Mouse (Mus musculus): Measurements from ENCODE around the gene Enc1.

The Enc1 gene

DNA sequence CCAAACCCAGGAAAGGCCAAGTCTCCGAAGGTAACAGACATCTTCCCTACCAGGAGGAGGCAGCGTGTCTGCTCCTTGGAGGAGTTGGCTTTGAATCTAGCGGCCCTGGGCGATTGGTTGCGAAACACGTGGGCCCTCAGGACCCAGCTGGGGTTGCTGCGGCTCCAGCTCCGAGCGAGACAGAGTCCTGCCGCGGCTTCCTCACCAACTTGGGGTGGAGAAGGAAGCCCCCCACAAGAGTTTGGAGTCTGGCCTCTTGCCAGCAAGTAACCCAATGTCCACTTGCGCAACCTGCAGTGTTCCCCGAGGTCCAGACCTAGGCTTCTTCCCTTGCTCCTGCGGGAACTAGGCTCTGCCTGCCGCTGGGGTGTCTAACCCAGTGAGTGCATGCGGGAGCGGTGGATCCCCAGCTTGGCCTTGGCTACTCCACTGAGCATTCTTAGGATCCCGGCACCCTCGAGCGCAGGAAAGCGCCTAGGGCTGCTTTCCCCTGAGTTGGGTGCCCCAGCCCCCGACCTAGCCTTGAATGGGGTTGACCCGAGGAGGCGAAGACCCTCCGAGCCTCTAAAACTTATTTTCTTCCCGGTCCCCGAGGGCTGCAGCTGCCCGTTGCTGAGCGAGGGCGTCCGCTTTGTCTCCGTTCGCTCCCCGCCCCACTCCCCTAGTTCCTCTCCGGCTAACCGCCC lies 483 bp upstream of the Enc1 start:
- POLR2A ChIA-PET = interaction anchor here (0.5 to 17.0 kb wide), 146 partner anchors 9 to 1662 kb away, joined by 3 to 340 read pairs (median 4); no protein-coding TSS in a partner anchor
- CTCF ChIA-PET = interaction anchor here (0.5 to 2.4 kb wide), 53 partner anchors 8 to 1913 kb away, joined by 3 to 28 read pairs (median 4); partner anchors contain the start of gene Gm6169 (in 1 of the 4)

DNA sequence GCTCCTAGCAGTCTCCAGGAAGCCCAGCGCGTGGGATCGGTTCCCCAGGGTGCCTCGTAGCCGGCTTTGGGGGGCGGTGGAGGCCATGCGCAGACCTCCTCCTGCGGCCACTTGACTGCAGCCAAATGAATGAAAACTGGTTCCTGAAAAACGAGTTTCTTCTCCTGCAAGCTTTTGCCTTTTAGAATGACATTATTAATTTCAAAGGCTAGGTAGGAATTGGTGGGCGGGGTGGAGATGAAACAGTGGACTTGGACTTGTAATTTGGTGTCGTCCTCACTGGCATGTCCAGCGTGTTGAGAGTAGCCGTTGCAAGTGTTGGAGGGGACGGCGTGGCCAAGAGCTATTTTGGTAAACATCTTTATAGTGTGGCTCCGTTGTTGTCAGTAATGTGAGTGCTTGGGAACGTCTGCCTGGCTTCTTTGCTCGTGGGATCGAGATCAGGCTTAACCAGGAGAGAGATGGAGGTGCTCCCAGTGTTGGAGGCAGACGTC lies 929 bp downstream of the Enc1 start:
- POLR2A ChIA-PET = interaction anchor here (0.6 to 17.0 kb wide), 18 partner anchors 11 to 1722 kb away, joined by 3 to 340 read pairs (median 11); no protein-coding TSS in a partner anchor
- CTCF ChIA-PET = interaction anchor here in 1 of 4 experiments (1.0 to 1.9 kb wide), 3 partner anchors 19 to 349 kb away, joined by 3 to 6 read pairs (median 4); no protein-coding TSS in a partner anchor

DNA sequence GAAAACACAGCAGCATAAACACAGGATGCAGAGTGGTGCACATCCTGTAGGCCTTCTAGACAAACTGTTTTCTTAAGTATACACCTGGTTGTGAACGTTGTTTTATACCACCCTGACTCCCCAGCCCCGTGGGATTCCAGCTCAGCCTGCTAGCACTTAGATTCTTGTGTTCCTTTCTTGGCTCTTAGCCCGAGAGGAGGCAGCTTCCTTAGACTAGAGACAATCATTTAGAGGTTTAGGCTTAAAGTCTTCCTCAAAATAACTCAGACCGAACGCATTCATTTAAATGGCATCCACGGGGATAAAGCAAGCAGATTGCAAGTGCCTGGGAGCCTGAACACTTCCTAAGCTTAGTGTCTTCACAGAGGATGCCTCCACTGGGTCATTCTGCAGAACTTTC lies 1.8 kb downstream of the Enc1 start:
- CTCF ChIA-PET = no interaction called here
- POLR2A ChIA-PET = interaction anchor here (0.6 to 17.0 kb wide), 26 partner anchors 8 to 359 kb away, joined by 3 to 340 read pairs (median 4); no protein-coding TSS in a partner anchor

DNA sequence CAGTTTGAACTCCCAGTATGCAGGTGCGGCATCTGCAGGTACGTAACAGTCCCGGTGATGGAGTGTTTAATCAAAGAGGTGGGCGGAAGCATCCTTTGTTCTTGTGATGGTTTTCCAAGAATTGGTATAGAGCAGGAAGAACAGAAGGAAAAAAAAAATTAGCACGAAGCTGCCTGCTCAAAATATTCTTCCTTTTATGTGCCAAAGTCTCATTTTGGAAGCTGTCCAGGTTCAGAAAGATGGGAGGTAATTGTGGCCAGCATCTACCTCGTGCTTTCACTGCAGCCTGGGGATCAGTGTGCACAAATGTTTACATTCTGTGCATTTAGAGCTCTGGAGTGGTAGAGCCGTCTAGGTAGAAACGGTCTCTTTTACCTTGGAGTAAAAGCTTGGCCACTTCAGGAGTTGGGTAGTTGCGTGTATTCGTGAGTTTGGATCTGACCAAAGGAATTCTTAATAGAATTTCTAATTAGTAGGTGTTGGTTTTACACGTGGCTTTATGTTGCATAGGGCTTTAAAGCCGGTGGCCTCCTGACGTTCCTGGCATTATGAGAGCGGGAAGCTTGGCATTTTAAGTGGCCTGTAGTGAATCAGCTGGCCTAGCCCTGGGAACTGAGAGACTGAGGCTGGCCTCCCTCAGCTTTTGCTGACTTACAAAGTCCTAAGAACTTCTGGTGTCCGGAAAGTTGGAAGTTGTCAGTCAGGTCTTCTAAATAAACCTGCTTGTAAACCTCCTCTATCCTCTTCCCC lies 3.2 kb downstream of the Enc1 start:
- CTCF ChIA-PET = interaction anchor here in 3 of 4 experiments (0.5 to 1.0 kb wide), 3 partner anchors 120 to 695 kb away, joined by 3 to 5 read pairs (median 3); no protein-coding TSS in a partner anchor
- POLR2A ChIA-PET = interaction anchor here (0.6 to 17.0 kb wide), 39 partner anchors 9 to 401 kb away, joined by 3 to 340 read pairs (median 4); no protein-coding TSS in a partner anchor

DNA sequence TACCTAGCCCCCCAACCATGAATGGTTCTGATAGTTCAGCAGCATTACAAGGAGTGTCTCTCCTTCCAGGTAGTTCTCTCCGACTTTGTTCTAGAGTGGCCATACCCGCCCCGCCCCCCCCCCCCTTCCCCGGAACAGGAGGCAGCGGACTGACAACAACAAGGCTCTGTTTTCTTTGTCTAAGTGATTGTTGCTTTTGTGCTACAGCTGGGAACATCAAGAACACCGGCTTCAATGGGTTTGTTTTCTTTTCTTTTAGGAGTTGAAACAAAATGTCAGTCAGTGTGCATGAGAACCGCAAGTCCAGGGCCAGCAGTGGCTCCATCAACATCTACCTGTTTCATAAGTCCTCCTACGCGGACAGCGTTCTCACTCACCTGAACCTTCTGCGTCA lies 3.8 kb downstream of the Enc1 start:
- CTCF ChIA-PET = interaction anchor here in 2 of 4 experiments (0.6 to 1.0 kb wide), 2 partner anchors 305 to 694 kb away, joined by 3 to 5 read pairs; no protein-coding TSS in a partner anchor

DNA sequence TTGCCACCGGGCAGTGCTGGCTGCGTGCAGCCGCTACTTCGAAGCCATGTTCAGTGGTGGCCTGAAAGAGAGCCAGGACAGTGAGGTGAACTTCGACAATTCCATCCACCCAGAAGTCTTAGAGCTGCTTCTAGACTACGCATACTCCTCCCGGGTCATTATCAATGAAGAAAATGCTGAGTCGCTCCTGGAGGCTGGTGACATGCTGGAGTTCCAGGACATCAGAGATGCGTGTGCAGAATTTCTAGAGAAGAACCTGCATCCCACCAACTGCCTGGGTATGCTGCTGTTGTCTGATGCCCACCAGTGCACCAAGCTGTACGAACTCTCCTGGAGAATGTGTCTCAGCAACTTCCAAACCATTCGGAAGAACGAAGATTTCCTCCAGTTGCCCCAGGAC lies 4.3 kb downstream of the Enc1 start:
- ChIA-PET CTCF (no interaction called here), POLR2A (interaction anchor here (0.5 to 17.0 kb wide), 24 partner anchors 8 to 335 kb away, joined by 3 to 340 read pairs (median 4); no protein-coding TSS in a partner anchor)

More for the DNA sequence above, 3.8 kb downstream of the Enc1 start:
- POLR2A ChIA-PET = interaction anchor here (0.5 to 17.0 kb wide), 38 partner anchors 8 to 336 kb away, joined by 3 to 340 read pairs (median 4); no protein-coding TSS in a partner anchor

DNA sequence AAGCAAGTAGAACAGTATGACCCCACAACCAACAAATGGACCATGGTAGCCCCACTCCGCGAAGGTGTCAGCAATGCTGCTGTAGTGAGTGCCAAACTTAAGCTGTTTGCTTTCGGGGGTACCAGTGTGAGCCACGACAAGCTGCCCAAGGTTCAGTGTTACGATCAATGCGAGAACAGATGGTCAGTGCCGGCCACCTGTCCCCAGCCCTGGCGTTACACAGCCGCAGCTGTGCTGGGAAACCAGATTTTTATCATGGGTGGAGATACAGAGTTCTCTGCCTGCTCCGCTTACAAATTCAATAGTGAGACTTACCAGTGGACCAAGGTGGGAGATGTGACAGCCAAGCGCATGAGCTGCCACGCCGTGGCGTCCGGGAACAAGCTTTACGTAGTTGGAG lies 5.3 kb downstream of the Enc1 start:
- ChIA-PET POLR2A (interaction anchor here (0.6 to 17.0 kb wide), 20 partner anchors 10 to 265 kb away, joined by 3 to 340 read pairs (median 4); no protein-coding TSS in a partner anchor), CTCF (interaction anchor here in 1 of 4 experiments (0.6 kb wide), 1 partner anchor 72 kb away, joined by 3 read pairs; no protein-coding TSS in a partner anchor)

DNA sequence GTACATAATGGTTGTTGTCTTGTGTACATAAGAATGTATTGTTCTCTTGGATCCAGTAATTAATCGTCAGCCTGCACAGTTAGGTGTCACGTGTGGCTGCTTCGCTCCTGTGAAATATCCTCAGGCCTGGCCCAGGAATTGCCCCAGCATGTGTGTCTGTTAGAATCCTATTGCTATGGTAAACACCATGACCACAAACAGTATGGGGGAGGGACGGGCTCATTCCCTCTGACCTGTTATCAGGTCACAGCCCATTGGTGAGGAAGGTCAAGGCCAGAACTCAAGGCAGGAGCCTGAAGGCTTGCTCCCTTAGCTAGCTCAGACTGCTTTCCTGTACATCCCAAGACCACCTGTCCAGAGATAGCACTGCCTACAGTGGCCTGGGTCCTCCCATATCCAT lies 6.8 kb downstream of the Enc1 start:
- POLR2A ChIA-PET = interaction anchor here in 3 of 4 experiments (0.8 to 17.0 kb wide), 15 partner anchors 9 to 324 kb away, joined by 3 to 340 read pairs (median 5); no protein-coding TSS in a partner anchor

DNA sequence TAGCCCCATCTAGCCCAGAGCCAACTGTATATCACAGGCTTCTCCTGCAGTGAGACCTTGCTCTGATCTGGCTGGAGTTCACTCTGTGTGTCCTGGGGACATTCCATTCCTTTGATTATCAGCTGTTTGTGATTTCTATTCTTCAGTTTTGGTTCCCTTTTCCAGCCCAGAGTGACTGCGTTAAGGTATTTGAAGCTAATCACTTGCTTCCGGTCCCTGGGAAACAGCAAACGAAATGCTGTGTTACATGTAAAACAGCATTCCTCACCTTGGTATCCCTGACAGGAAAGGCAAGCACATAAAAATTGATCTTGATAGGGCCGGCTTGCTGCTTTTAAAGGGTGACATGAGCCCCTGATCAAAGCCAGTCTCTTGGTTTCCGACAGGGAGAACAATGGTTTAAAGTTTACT lies 8.2 kb downstream of the Enc1 start:
- POLR2A ChIA-PET = interaction anchor here in 2 of 4 experiments (0.7 to 17.0 kb wide), 14 partner anchors 9 to 332 kb away, joined by 3 to 340 read pairs (median 4); partner anchors contain the start of gene Enc1 (in 1 of the 2)
- CTCF ChIA-PET = no interaction called here

More for the DNA sequence above, 6.8 kb downstream of the Enc1 start:
- CTCF ChIA-PET = interaction anchor here in 1 of 4 experiments (1.5 kb wide), 1 partner anchor 14 kb away, joined by 4 read pairs; no protein-coding TSS in a partner anchor

DNA sequence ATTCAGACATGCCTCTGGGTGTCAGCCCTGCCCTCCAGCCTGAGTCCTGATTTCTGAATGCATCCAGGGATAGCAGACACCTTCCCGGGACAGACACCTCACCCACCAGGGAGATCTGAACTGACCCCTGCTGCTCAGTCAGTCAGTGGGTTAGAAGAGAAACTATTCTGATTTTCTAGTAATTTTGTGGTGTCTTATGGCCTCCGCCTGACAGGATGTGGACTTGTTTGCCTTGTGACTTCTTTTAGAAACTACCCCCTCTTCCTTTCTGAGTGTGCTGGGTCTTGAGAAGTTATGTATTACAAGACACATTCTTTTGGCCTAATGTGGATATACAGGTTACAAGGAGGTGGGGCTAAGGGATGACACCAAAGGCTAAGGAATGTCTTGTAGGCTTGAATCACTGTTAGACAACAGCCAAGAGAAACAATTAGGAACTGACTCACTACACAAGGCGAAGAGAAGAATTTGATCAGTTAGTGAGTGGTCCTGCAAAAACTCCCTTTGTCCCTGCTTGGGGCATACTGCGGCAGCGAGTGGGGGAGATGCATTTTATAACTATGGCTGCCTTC lies 8.7 kb downstream of the Enc1 start:
- CTCF ChIA-PET = no interaction called here
- POLR2A ChIA-PET = interaction anchor here in 2 of 4 experiments (1.1 to 17.0 kb wide), 9 partner anchors 7 to 331 kb away, joined by 3 to 340 read pairs (median 6); partner anchors contain the start of gene Enc1 (in 2 of the 2)

DNA sequence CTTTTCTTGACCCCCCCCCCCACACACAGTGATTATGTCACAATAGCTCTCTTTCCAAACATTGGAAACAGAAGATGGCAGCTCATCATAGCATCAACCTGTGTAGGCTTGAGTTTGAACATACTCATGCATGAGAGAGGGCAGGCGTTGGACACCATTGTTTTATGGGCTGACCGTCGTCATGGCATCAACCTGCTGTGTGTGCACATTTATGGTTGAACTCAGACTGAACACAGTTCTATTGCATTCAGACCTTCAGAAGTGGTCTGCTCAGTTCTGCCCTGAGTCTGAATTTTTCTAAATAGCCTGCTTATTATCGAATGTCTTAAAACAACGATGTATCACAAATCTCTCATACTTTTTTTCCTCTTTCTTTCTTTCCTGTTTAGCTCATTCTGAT lies 9.2 kb downstream of the Enc1 start:
- ChIA-PET CTCF (interaction anchor here in 2 of 4 experiments (0.6 to 1.1 kb wide), 2 partner anchors 9 to 116 kb away, joined by 3 to 6 read pairs; partner anchors contain the start of gene Enc1 (in 1 of the 2)), POLR2A (interaction anchor here in 3 of 4 experiments (0.7 to 17.0 kb wide), 10 partner anchors 8 to 331 kb away, joined by 3 to 340 read pairs (median 8); partner anchors contain the start of gene Enc1 (in 1 of the 3))

DNA sequence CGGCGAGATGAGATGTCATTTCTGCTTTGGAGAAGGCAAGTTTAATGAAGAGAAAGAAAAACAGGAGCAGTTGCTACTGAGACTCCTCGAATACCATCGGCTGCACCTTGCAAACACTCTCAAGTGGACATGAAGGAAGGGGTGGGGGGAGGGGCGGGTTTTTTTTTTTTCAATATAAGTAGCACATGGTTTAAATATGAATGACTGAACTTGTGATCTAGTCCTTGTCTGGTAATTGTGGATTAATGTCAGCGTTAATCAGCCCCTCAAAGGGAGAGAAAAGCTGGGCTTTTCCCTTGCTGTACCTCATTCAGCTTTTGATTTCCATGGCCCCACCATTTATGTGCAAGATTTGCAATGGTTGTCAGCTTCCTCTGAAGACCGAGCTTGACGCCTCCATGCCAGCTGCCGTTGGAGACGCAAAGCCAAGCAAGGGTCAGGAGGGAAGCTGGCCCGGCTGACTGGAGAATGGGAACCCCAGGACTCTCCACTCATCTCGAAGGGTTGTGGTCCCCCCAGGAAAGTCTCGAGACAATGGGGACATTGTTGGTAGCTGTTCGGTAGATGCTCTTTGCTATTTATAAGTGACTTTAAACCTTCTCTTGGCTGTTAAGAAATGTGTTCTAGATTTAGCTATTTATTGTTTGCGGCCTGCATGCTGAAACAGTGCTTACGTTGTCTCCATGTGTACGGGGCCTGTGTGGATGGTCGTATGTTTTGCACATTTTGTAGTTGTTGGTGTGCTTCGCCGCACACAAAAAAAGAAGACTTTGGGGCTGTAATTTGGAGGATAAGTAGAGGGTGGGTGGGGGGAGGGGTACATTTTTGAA lies 9.9 kb downstream of the Enc1 start:
- POLR2A ChIA-PET = interaction anchor here (0.6 to 17.0 kb wide), 15 partner anchors 8 to 391 kb away, joined by 3 to 340 read pairs (median 4); partner anchors contain the start of gene Enc1 (in 1 of the 4)
- CTCF ChIA-PET = interaction anchor here in 2 of 4 experiments (0.6 to 1.1 kb wide), 2 partner anchors 10 to 115 kb away, joined by 3 to 6 read pairs; partner anchors contain the start of gene Enc1 (in 1 of the 2)

DNA sequence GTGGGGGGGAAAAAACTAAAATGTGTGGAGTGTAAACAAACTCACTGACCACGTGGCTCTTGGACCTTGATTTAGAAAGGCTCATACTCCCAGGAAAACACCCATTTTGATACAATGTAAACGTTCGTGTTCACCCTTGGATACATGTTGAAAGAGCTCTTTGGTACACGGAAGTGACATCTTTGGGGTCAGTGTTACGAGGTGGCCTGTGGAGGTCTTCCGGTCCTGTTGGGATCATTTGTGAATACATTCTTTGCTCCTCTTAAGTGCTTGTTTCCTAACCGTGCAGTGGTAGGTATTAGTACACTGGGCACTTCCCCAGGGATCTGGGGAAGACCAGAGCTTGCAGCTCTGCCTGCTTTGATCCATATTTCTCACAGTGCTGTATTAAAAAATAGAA lies 10.8 kb downstream of the Enc1 start:
- ChIA-PET POLR2A (interaction anchor here in 3 of 4 experiments (0.7 to 17.0 kb wide), 12 partner anchors 8 to 242 kb away, joined by 3 to 340 read pairs (median 4); partner anchors contain the start of gene Enc1 (in 1 of the 3)), CTCF (no interaction called here)

DNA sequence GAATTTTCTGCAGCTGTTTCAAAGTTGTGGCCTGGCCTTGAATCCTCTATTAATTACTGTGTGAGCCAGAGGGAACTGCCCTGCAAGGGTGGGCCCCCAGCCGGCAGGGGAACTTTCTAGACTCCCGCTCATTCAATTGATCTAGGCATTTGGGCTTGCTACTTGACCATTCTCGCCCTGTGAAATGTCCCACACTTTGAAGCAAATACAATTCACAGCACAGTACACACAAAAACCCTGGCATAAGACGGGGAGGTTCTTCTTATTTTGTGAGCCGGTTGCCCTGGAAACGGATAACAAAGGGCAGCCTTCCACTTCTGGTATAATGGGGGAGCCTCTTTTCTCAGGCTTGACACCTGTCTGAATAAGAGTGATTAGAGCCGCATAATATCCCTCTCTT lies 11.6 kb downstream of the Enc1 start:
- CTCF ChIA-PET = interaction anchor here in 1 of 4 experiments (0.6 to 0.7 kb wide), 2 partner anchors 12 to 150 kb away, joined by 3 read pairs; no protein-coding TSS in a partner anchor
- POLR2A ChIA-PET = interaction anchor here in 3 of 4 experiments (1.0 to 17.0 kb wide), 7 partner anchors 7 to 242 kb away, joined by 3 to 340 read pairs (median 12); partner anchors contain the start of gene Enc1 (in 1 of the 3)

DNA sequence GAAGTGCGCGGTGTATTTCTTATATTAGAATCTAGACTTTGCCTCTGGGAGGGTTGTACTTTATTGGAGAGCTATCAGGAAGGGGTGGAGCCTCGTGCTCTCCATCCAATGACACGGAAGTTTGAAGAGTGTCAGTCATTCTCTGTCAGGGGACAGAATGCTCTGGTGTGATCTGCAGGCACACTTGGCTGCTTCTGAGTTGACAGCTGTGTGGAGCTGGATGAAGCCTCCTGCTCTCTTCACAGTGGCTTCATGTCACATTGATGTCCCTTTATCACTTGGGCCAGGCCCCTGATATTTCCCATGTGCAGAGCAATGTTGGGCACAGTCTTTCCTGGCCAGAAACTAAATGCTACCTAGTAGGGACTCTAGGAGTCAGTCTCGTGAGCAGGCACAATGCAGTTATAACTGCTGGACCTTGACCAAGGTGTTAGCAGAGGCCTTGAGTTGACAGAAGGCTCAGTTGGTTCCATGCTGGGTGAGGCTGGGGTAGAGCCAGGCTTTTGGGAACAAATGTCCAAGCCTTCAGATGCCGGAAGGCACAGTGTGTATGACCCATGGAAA lies 12.6 kb downstream of the Enc1 start:
- CTCF ChIA-PET = interaction anchor here in 1 of 4 experiments (1.1 kb wide), 1 partner anchor 353 kb away, joined by 4 read pairs; no protein-coding TSS in a partner anchor
- POLR2A ChIA-PET = interaction anchor here in 3 of 4 experiments (0.6 to 7.1 kb wide), 6 partner anchors 9 to 237 kb away, joined by 3 to 51 read pairs (median 4); partner anchors contain the start of gene Enc1 (in 1 of the 3)

DNA sequence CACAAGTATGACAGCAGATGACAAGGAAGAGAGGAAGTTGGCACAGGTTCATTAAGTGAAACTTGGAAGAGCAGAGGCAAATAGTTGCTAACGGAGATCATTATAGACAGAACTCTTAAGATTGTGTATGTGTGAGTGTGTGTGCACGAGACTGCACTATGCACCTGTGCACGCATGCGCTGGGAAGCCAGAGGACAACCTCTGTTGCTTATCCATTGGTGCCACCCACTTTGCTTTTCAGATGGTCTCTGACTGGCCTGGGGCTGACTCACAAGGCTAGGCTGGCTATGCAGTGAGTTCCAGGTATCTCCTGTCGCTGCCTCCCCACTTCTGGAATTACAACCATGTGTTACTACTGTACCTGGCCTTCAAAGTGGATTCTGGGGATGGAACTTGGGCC lies 13.1 kb downstream of the Enc1 start:
- ChIA-PET CTCF (interaction anchor here in 1 of 4 experiments (1.1 kb wide), 1 partner anchor 353 kb away, joined by 4 read pairs; no protein-coding TSS in a partner anchor), POLR2A (interaction anchor here in 3 of 4 experiments (0.8 to 7.1 kb wide), 7 partner anchors 10 to 237 kb away, joined by 3 to 51 read pairs (median 4); partner anchors contain the start of gene Enc1 (in 2 of the 3))
